Mouse (Mus musculus) heart, embryonic 14.5 days (tissue): ENCODE data around the gene Fxyd3. TPM values are rescaled to one million over a fixed set of nuclear protein-coding genes. Genes with fewer than 3 reads are reported as not detected.

Experiments used
- ATAC-seq: fragments of 200-750 bp; cut with Nextera tagmentation; 2 replicates; pipeline ENCODE4 v1.8.0; 2017; ENCODE audit warnings: low read depth, moderate TSS enrichment; ENCODE audit not compliant: insufficient number of reproducible peaks, insufficient read depth, low FRiP score
- H3K27ac ChIP-seq, 2 experiments: fragments of 200-500 bp in 1 of 2; fragments of 300-500 bp in 1 of 2; sonication (generic) in 1 of 2; replicated peaks in 1 of 2; 2 replicates each; pipeline ENCODE4 v1.5.1; 2012 to 2014; ENCODE audit warnings: low read depth in 2 of 2, low read length in 2 of 2, control low read depth in 1 of 2, mild to moderate bottlenecking in 1 of 2, mixed read lengths in 1 of 2; ENCODE audit not compliant: control insufficient read depth in 1 of 2, insufficient read depth in 1 of 2
- H3K27me3 ChIP-seq: fragments of 300-500 bp; sonication (generic); 2 replicates; pipeline ENCODE4 v1.6.1; 2014; ENCODE audit warnings: mild to moderate bottlenecking, low read length, control low read depth; ENCODE audit not compliant: control insufficient read depth, insufficient read depth
- H3K36me3 ChIP-seq: fragments of 300-500 bp; sonication (generic); 2 replicates; pipeline ENCODE4 v1.6.1; 2014; ENCODE audit warnings: mild to moderate bottlenecking, control low read depth, low read length, mixed read lengths; ENCODE audit not compliant: control insufficient read depth, insufficient read depth
- H3K4me1 ChIP-seq, 2 experiments: fragments of 200-500 bp in 1 of 2; fragments of 300-500 bp in 1 of 2; sonication (generic) in 1 of 2; 2 replicates each; pipeline ENCODE4 v1.6.1; 2012 to 2014; ENCODE audit warnings: low read length in 2 of 2, control low read depth in 1 of 2, mixed read lengths in 1 of 2; ENCODE audit not compliant: control insufficient read depth in 2 of 2, insufficient read depth in 2 of 2
- H3K4me2 ChIP-seq: fragments of 300-500 bp; sonication (generic); 2 replicates; pipeline ENCODE4 v1.6.1; 2014; ENCODE audit warnings: mild to moderate bottlenecking, low read length
- H3K4me3 ChIP-seq, 2 experiments: fragments of 200-500 bp in 1 of 2; fragments of 300-500 bp in 1 of 2; sonication (generic) in 1 of 2; 2 replicates each; pipeline ENCODE4 v1.5.1; 2012 to 2014; ENCODE audit warnings: low read length in 2 of 2, mild to moderate bottlenecking in 2 of 2, control low read depth in 1 of 2, low read depth in 1 of 2, moderate library complexity in 1 of 2; ENCODE audit not compliant: control insufficient read depth in 1 of 2, insufficient read depth in 1 of 2
- H3K9ac ChIP-seq: fragments of 300-500 bp; sonication (generic); 2 replicates; pipeline ENCODE4 v1.6.1; 2014; ENCODE audit warnings: mild to moderate bottlenecking, low read length
- H3K9me3 ChIP-seq: fragments of 300-500 bp; sonication (generic); 2 replicates; pipeline ENCODE4 v1.6.1; 2016; ENCODE audit warnings: low read length, control low read depth; ENCODE audit not compliant: control insufficient read depth
- WGBS: fragments of 180-500 bp; shearing (Covaris S2); extraction: QIAGEN DNeasy Blood & Tissue Kit; methylation state at CpG from one replicate; pipeline ENCODE4 v1.1.7; 2014; 5-methylcytosine and 5-hydroxymethylcytosine counted together
- polyA plus RNA-seq: library from polyadenylated mRNA; unstranded; fragments of >200 nt; fragmentation: Nextera tagmentation; extraction: Ambion mirVana; gene quantifications from 2 replicates; pipeline ENCODE4 v1.2.1, GENCODE M21; 2014

Gene Fxyd3
- polyA plus RNA-seq, 1 experiment from 2014 or later, result 0.82 TPM

- Histone ChIP-seq H3K4me3 (no peak overlapping the region), H3K9me3 (no peaks in the 10 kb centered on the region), H3K4me1 (peaks cover 11 to 17% of the 10 kb centered on the region in 2 experiments), H3K36me3 (no peaks in the 10 kb centered on the region), H3K27me3 (no peaks in the 10 kb centered on the region), H3K27ac (no peak overlapping the region), H3K4me2 (no peak overlapping the region), H3K9ac (no peak overlapping the region)
- ATAC-seq, result no peak
- 90% methylated on average over 11 of the region's 11 CpGs for WGBS
Measured at GRCm38 (mm10) chr7:31117465-31117864, 41.0 kb upstream of the Fxyd3 start.

- ATAC-seq, result no peak
- WGBS, result 47% methylated on average over 12 of the region's 16 CpGs
- H3K4me3 ChIP-seq, result no peak overlapping the region
- no peaks in the 10 kb centered on the region for H3K36me3 ChIP-seq
- H3K27me3 ChIP-seq, result no peaks in the 10 kb centered on the region
- peaks cover 14 to 18% of the 10 kb centered on the region in 2 experiments for H3K4me1 ChIP-seq
- no peaks in the 10 kb centered on the region for H3K9me3 ChIP-seq
- H3K9ac ChIP-seq, result no peak overlapping the region
- no peak overlapping the region; a peak in 1 of 4 replicates for H3K27ac ChIP-seq
- no peak overlapping the region for H3K4me2 ChIP-seq
Measured at GRCm38 (mm10) chr7:31116721-31117145, 40.2 kb upstream of the Fxyd3 start.

DNA sequence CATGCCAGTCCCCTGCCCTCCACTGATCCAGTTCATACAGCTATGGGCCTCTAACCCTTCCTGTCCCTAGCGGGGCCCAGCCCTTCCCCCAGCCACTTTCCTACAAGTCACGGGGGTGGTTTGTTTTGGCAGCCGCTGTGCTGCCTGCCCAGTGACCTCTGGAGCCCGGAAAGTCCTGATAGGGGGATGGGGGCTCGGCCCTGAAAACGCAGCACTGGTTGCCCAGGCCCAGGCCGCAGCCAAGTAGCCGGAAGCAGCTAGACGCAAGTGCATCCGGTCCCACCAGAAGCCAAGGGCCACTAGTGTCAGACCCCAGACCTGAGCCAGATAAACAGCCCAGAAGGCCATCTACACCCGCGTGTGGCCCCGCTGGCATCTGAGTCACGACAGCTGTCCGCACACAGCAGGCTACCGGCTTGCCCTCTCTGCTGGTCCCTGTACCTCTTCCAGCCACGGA, 39.1 kb upstream of the Fxyd3 start:
- peak; percentile 77 for ATAC-seq
- H3K4me2 ChIP-seq, result peak overlapping the region; percentile 27

DNA sequence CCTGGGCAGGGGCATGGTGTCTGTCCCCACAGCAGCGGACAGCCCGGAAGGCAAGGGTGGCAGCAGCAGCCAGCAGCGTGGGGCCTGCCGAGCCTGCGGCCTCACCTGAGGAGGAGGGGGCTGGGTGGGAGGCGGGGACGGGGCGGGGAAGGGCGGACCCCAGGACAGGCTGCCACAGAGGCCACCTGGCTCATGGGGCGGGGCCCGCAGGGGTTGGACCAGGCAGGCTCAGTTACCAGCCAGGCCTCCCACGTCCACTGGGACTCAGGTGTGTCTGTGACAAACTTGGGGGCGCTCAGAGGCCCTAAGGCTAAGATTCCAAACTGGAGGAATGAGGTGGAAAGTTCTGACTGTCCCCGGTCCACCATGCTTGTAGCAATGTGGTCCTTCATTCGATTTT, 38.7 kb upstream of the Fxyd3 start, which contains the start of gene Hpn:
Gene Hpn, minus strand, starts transcription at position 109 of the 400 bp plus-strand sequence.
- WGBS, result 21% methylated on average over 13 of the region's 15 CpGs
- H3K9me3 ChIP-seq, result no peaks in the 10 kb centered on the region
- H3K27me3 ChIP-seq, result no peaks in the 10 kb centered on the region
- peak within 1 kb of the TSS; percentile 27 for H3K4me2 ChIP-seq
- peaks cover 14 to 25% of the 10 kb centered on the region in 2 experiments for H3K4me1 ChIP-seq
- peak within 1 kb of the TSS; percentile 60 to 74 for H3K27ac ChIP-seq
- H3K4me3 ChIP-seq, result no peak within 1 kb of the TSS
- peak within 1 kb of the TSS; percentile 53; the same call in 1 of the 2 replicates for H3K9ac ChIP-seq
- H3K36me3 ChIP-seq, result no peaks in the 10 kb centered on the region
- peak; percentile 15; the same call in 1 of the 2 replicates for ATAC-seq

More for the DNA sequence above, 39.1 kb upstream of the Fxyd3 start:
- 14% methylated on average over 17 of the region's 17 CpGs for WGBS
- no peak overlapping the region for H3K4me3 ChIP-seq
- peak overlapping the region; percentile 53; the same call in 1 of the 2 replicates for H3K9ac ChIP-seq
- H3K4me1 ChIP-seq, result peaks cover 14 to 25% of the 10 kb centered on the region in 2 experiments
- H3K27me3 ChIP-seq, result no peaks in the 10 kb centered on the region
- H3K36me3 ChIP-seq, result no peaks in the 10 kb centered on the region
- no peaks in the 10 kb centered on the region for H3K9me3 ChIP-seq
- H3K27ac ChIP-seq, result peak overlapping the region; percentile 60 to 74

- H3K27me3 ChIP-seq, result no peaks in the 10 kb centered on the region
- H3K27ac ChIP-seq, result no peak overlapping the region
- H3K4me3 ChIP-seq, result no peak overlapping the region
- no peak for ATAC-seq
- H3K4me2 ChIP-seq, result no peak overlapping the region
- peaks cover 14 to 25% of the 10 kb centered on the region in 2 experiments for H3K4me1 ChIP-seq
- H3K9ac ChIP-seq, result no peak overlapping the region
- WGBS, result 69% methylated on average over 10 of the region's 10 CpGs
- H3K9me3 ChIP-seq, result no peaks in the 10 kb centered on the region
- no peaks in the 10 kb centered on the region for H3K36me3 ChIP-seq
Measured at GRCm38 (mm10) chr7:31114646-31115045, 38.1 kb upstream of the Fxyd3 start.

DNA sequence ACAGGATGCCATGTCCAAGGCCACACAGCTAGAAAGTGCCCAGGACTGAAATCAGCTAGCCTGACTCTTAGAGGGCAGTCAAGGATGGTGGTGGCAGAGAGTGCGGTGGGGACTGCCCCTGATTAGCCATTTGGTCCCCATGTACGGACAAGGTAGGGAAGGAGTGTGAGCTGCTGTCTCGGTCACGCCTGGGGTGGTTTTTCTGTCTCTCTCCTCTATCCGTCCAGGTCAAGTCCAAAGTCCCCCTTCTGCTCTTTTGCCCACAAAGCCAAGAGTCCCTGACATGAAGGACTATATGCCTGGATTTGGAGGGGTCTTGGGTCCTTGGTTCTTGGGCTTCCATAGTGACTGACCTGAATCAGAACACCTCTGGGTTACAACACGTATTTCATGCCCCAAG, 37.3 kb upstream of the Fxyd3 start:
- no peaks in the 10 kb centered on the region for H3K36me3 ChIP-seq
- WGBS, result 82% methylated on average over 6 of the region's 6 CpGs

DNA sequence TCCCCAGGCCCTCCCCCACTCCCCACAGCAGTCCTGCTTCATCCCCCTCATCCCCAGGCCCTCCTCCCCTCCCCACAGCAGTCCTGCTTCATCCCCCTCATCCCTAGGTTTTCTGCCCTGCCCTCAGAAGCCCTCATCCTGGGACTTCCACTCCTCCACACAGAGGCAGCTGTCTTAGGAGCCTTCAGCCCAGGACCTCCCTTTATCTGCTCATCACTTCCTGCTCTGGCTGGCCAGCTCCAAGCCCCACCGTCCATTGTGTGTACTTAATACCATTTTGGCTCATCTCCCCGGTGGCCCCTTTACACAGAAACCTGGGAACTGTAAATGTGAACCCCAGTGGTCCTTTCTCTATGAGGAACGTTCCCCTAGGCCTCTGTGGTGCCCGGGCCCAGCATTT, 35.5 kb upstream of the Fxyd3 start:
- H3K4me1 ChIP-seq, result peaks cover 17 to 33% of the 10 kb centered on the region in 2 experiments
- WGBS, result 40% methylated on average over 4 of the region's 4 CpGs

More for the DNA sequence above, 37.3 kb upstream of the Fxyd3 start:
- no peaks in the 10 kb centered on the region for H3K27me3 ChIP-seq
- no peaks in the 10 kb centered on the region for H3K9me3 ChIP-seq
- no peak overlapping the region for H3K27ac ChIP-seq
- no peak overlapping the region for H3K4me3 ChIP-seq
- H3K4me1 ChIP-seq, result peaks cover 16 to 32% of the 10 kb centered on the region in 2 experiments
- no peak overlapping the region for H3K4me2 ChIP-seq
- H3K9ac ChIP-seq, result no peak overlapping the region
- no peak for ATAC-seq

More for the DNA sequence above, 35.5 kb upstream of the Fxyd3 start:
- Histone ChIP-seq H3K9me3 (no peaks in the 10 kb centered on the region), H3K36me3 (no peaks in the 10 kb centered on the region), H3K4me3 (no peak overlapping the region), H3K27me3 (no peaks in the 10 kb centered on the region), H3K4me2 (no peak overlapping the region), H3K9ac (no peak overlapping the region), H3K27ac (peak overlapping the region; percentile 17 to 42; a peak in 3 of 4 replicates)
- no peak for ATAC-seq
